Mouse (Mus musculus) small intestine, adult 2 months (tissue): ENCODE results near the gene Alx3. TPM values are rescaled to one million over a fixed set of nuclear protein-coding genes. Genes with fewer than 3 reads are reported as not detected.

ENCODE experiments used
- H3K27ac ChIP-seq: fragments of 200-500 bp; 2 replicates; pipeline ENCODE4 v1.5.1; 2012; ENCODE audit warnings: low read depth, low read length, control low read depth, inconsistent platforms; ENCODE audit not compliant: insufficient read depth
- H3K27me3 ChIP-seq: fragments of 200-500 bp; 2 replicates; pipeline ENCODE4 v1.6.1; 2012; ENCODE audit warnings: mild to moderate bottlenecking, moderate library complexity, low read length, inconsistent platforms; ENCODE audit not compliant: control insufficient read depth, insufficient read depth
- H3K36me3 ChIP-seq: fragments of 200-500 bp; 2 replicates; pipeline ENCODE4 v1.6.1; 2012; ENCODE audit warnings: mild to moderate bottlenecking, low read length, control low read depth, inconsistent platforms; ENCODE audit not compliant: control insufficient read depth, insufficient read depth
- H3K4me1 ChIP-seq: fragments of 200-500 bp; 2 replicates; pipeline ENCODE4 v1.6.1; 2012; ENCODE audit warnings: low read length, inconsistent platforms, mixed read lengths; ENCODE audit not compliant: control insufficient read depth, insufficient read depth, insufficient read length
- H3K4me3 ChIP-seq: fragments of 200-500 bp; 2 replicates; pipeline ENCODE4 v1.5.1; 2012; ENCODE audit warnings: low read depth, mild to moderate bottlenecking, control low read depth, inconsistent platforms, low read length, moderate library complexity
- CTCF ChIP-seq: fragments of 200-500 bp; IDR thresholded peaks from 2 replicates; pipeline ENCODE4 v1.5.1; 2012; ENCODE audit warnings: low read depth, mild to moderate bottlenecking, control low read depth, inconsistent platforms, low read length, moderate library complexity, mixed read lengths; ENCODE audit not compliant: insufficient replicate concordance, insufficient read length; ENCODE audit errors: extremely low read depth
- POLR2A ChIP-seq: fragments of 200-500 bp; IDR thresholded peaks from 2 replicates; pipeline ENCODE4 v1.6.1; 2012; ENCODE audit warnings: low read depth, mild to moderate bottlenecking, control low read depth, inconsistent platforms, low read length, moderate library complexity
- WGBS: fragments of 180-500 bp; shearing (Covaris S2); methylation state at CpG from one replicate; pipeline ENCODE4 v1.1.7; 2018; 5-methylcytosine and 5-hydroxymethylcytosine counted together
- polyA plus RNA-seq: library from polyadenylated mRNA; depleted of rRNA; stranded (reverse); fragments of >200 nt; gene quantifications from 2 replicates; pipeline ENCODE4 v1.2.3, GENCODE M21; 2012; rRNA removed

The Alx3 gene
- polyA plus RNA-seq, 1 experiment: not detected

GRCm38 (mm10) chr3:107652968-107653367 is 58.1 kb downstream of the Alx3 start:
- TF ChIP-seq POLR2A (no peak), CTCF (no peak)
- no peak overlapping the region for H3K4me3 ChIP-seq
- 93% methylated on average over 3 of the region's 3 CpGs for WGBS

GRCm38 (mm10) chr3:107654861-107655260 is 60.0 kb downstream of the Alx3 start:
- H3K4me3 ChIP-seq: no peak overlapping the region
- no peak overlapping the region for H3K27ac ChIP-seq
- H3K4me1 ChIP-seq: peaks cover 1% of the 10 kb centered on the region; the same call in 1 of the 2 replicates
- 0 out of 2 replicates have a peak, but pooled peaks cover 2% of the 10 kb centered on the region for H3K36me3 ChIP-seq
- TF ChIP-seq POLR2A (no peak), CTCF (no peak)
- no peaks in the 10 kb centered on the region for H3K27me3 ChIP-seq
- WGBS: 68% methylated on average over 3 of the region's 3 CpGs

More at GRCm38 (mm10) chr3:107652968-107653367, 58.1 kb downstream of the Alx3 start:
- H3K36me3 ChIP-seq: no peaks in the 10 kb centered on the region
- no peaks in the 10 kb centered on the region for H3K27me3 ChIP-seq
- no peak overlapping the region for H3K27ac ChIP-seq
- H3K4me1 ChIP-seq: peaks cover 8% of the 10 kb centered on the region

Other genes with a start within 250 kb of the Alx3 start
- gene Kcnc4, start 135.5 kb upstream of the Alx3 start, polyA plus RNA-seq: 0.19 and 0.25 TPM in 2 replicates
- 1.6 and 2.5 TPM in 2 replicates for gene Slc6a17, start 77.0 kb upstream of the Alx3 start, polyA plus RNA-seq
- not detected in 2 replicates for gene Ubl4b, start 40.0 kb upstream of the Alx3 start, polyA plus RNA-seq
- gene Gm10961, start 36.3 kb downstream of the Alx3 start, polyA plus RNA-seq: not detected in 2 replicates
- 26.0 and 46.9 TPM in 2 replicates for gene Strip1, start 36.7 kb downstream of the Alx3 start, polyA plus RNA-seq
- gene Ahcyl1, start 101.5 kb downstream of the Alx3 start, polyA plus RNA-seq: 31.6 and 34.9 TPM in 2 replicates
- 7.7 and 9.7 TPM in 2 replicates for gene Csf1, start 165.4 kb downstream of the Alx3 start, polyA plus RNA-seq